Mouse (Mus musculus) v-Abl transformed pro-B cells (cell line): ENCODE data around the gene Prkd2.

Experiments used
- in situ Hi-C, 2 experiments: fragments of 400-800 bp; cut with MboI; formaldehyde crosslinking; loops; one replicate each; pipeline ENCODE4 v1.15.1; 2025; ENCODE audit not compliant: unreplicated experiment in 2 of 2

The Prkd2 gene

GRCm38 (mm10) chr7:16909909-16910308 is 67.2 kb downstream of the Prkd2 start:
- in situ Hi-C loops = loop anchor here (5.0 to 10.0 kb wide), 3 partner anchors 83 to 285 kb away; no protein-coding TSS in a partner anchor

GRCm38 (mm10) chr7:16911904-16912303 is 69.2 kb downstream of the Prkd2 start:
- in situ Hi-C loops = loop anchor here in 1 of 2 experiments (5.0 kb wide), 1 partner anchor 275 kb away; no protein-coding TSS in a partner anchor

- in situ Hi-C loops = loop anchor here in 1 of 2 experiments (5.0 kb wide), 1 partner anchor 275 kb away; no protein-coding TSS in a partner anchor
Observed at GRCm38 (mm10) chr7:16912360-16912759, 69.7 kb downstream of the Prkd2 start.

GRCm38 (mm10) chr7:16913806-16914452 is 71.2 kb downstream of the Prkd2 start:
- in situ Hi-C loops = loop anchor here in 1 of 2 experiments (5.0 kb wide), 1 partner anchor 277 kb away; no protein-coding TSS in a partner anchor

GRCm38 (mm10) chr7:16914453-16915343 is 72.0 kb downstream of the Prkd2 start:
- in situ Hi-C loops = loop anchor here in 1 of 2 experiments (5.0 kb wide), 1 partner anchor 277 kb away; no protein-coding TSS in a partner anchor

- in situ Hi-C loops = no loop called here
Observed at GRCm38 (mm10) chr7:16915461-16916340, 73.0 kb downstream of the Prkd2 start.

GRCm38 (mm10) chr7:16916342-16917265 is 73.9 kb downstream of the Prkd2 start:
- in situ Hi-C loops = no loop called here

GRCm38 (mm10) chr7:16917447-16917846 is 74.7 kb downstream of the Prkd2 start:
- in situ Hi-C loops = no loop called here

GRCm38 (mm10) chr7:16918014-16918413 is 75.3 kb downstream of the Prkd2 start:
- in situ Hi-C loops = no loop called here

- in situ Hi-C loops = no loop called here
Observed at GRCm38 (mm10) chr7:16918670-16919069, 76.0 kb downstream of the Prkd2 start.

- in situ Hi-C loops = loop anchor here (5.0 kb wide), 2 partner anchors 42 to 47 kb away; partner anchors contain the start of gene Dact3 (in 1 of the 2)
Observed at GRCm38 (mm10) chr7:16919395-16920149, 76.9 kb downstream of the Prkd2 start.
